Mouse (Mus musculus) layer of hippocampus, postnatal 10 days (tissue): ENCODE measurements at regions not wholly inside any gene's neighbourhood (a gene's known extent, or its start where the extent isn't known, plus 50 kb on each side); places are given as distances from the start of the nearest gene placed in this dataset.

ENCODE experiments used
- DNase-seq, 2 experiments: peaks; one replicate each; pipeline ENCODE4 v3.0.0; 2021; ENCODE audit warnings: low spot score in 2 of 2

DNA sequence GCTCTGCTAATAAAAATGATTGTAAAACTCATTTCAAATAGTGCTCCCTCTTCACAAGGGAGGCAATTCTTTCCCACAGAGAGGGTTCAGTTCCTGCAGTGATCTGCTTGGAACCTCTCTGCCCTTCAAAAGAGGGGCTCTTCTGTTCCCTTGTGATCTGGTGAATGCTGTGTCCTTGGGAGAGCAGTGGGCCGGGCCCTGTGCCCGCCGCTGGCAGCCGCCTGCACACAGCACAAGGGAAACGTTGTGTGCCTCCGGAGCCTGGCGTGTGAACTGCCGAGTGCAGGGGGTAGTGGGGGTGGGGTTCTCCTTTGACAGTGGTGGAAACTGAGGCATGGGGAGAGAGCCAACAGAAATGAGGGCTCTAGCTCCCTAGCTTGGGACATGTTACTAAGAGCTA lies 54.4 kb upstream of the Csrp1 start:
- peak; percentile 60 to 73 for DNase-seq

DNA sequence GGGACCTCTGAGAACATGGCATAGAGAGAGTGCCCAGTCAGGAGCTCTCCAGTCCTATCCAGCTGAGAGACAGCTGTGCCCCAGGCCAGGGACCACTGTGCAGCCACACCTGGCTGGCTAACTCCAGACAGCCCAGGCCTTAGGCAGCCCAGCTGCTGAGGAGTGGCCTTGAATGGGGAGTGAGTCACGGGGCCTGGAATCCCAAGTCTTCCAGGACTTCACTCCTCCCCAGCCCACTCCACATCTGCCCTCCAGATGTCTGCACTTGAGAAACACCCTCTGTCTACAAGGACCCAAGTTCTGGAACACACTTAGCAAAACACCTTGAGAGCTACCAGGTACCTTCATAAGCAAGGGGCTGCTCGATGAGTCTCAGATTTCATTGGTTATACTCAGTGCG lies 51.5 kb upstream of the Csrp1 start:
- no peak for DNase-seq

DNA sequence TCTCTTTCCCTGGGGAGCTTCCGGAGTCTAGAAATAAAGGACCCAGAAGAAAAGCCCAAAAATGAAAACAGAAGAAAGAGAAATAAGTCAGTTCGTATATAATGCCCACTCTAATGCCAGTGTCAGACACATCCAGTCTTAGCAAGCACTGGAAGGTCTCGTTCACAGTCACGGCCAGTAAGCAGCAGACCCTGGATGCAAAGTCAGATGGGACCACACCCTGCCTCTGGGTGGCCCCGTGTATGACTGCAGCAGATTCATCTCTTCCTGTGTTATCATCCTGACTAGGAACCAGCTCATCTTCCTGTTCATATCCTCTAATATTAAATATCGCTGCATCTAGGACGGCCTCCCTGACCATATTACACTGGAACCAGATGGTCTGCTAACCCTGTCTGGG lies 50.9 kb upstream of the Csrp1 start:
- no peak for DNase-seq

DNA sequence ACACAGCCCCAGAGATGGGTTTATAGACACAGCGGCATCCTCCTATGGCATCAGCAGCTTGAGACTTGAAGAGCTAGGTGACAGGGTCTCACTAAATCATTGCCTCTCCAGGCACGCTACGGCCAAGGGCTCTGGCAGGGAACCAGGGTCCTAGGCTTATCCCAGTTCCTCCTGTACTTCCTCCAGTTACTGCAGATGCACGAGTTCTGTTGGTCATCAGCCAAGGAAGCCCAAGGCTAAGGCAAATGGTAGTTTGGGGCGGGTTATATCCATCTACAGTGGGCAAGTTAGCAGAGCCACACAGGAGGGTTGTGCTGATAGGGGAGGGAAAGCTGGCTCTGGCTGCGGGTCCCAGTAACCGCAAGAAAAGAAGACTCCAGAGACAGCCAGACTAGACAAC lies 50.1 kb upstream of the Csrp1 start:
- peak; percentile 54 to 64 for DNase-seq
